Mouse (Mus musculus): ENCODE measurements around the gene Tnni3.
"Not testable (repeated sequence)": the region's sequence is repeated elsewhere in the genome, so short reads cannot be mapped to it uniquely, and the experiment has no call there.

- peak; percentile 63; the same call in 1 of the 2 replicates for TF ChIP-seq CTCF (IDR thresholded peaks at IDR 0.05; ENCODE audit: borderline replicate concordance, insufficient read depth, low read length)
- not testable (repeated sequence) for TF ChIP-seq POLR2A (IDR thresholded peaks at IDR 0.05; ENCODE audit: low read depth, low read length)
Observed at GRCm38 (mm10) chr7:4524212-4524922, at the start of gene Tnni3.
